Mouse (Mus musculus) hindbrain, embryonic 14.5 days (tissue): Measurements from ENCODE around the gene Prr15. TPM values are rescaled to one million over a fixed set of nuclear protein-coding genes. Genes with fewer than 3 reads are reported as not detected.

Experiments
- ATAC-seq: fragments of 200-750 bp; cut with Nextera tagmentation; 2 replicates; pipeline ENCODE4 v1.8.0; 2017; ENCODE audit warnings: moderate number of reproducible peaks, mild to moderate bottlenecking, moderate TSS enrichment, moderate library complexity; ENCODE audit not compliant: low FRiP score
- DNase-seq: peaks from one replicate; pipeline ENCODE4 v3.0.0-alpha.2; 2015; ENCODE audit warnings: low spot score
- H3K27ac ChIP-seq: fragments of 300-500 bp; sonication (generic); 2 replicates; pipeline ENCODE4 v1.5.1; 2014; ENCODE audit warnings: mild to moderate bottlenecking, moderate library complexity
- H3K27me3 ChIP-seq: fragments of 300-500 bp; sonication (generic); 2 replicates; pipeline ENCODE4 v1.6.1; 2014; ENCODE audit warnings: mild to moderate bottlenecking, low read length, mixed read lengths; ENCODE audit not compliant: control insufficient read depth, insufficient read depth
- H3K36me3 ChIP-seq: fragments of 300-500 bp; sonication (generic); replicated peaks from 2 replicates; pipeline ENCODE4 v1.6.1; 2014; ENCODE audit not compliant: control insufficient read depth, insufficient read depth
- H3K4me1 ChIP-seq: fragments of 300-500 bp; sonication (generic); replicated peaks from 2 replicates; pipeline ENCODE4 v1.6.1; 2014; ENCODE audit warnings: antibody characterized with exemption, low read length, mixed read lengths; ENCODE audit not compliant: control insufficient read depth, insufficient read depth
- H3K4me2 ChIP-seq: fragments of 300-500 bp; sonication (generic); replicated peaks from 2 replicates; pipeline ENCODE4 v1.6.1; 2014; ENCODE audit warnings: mild to moderate bottlenecking, moderate library complexity
- H3K4me3 ChIP-seq: fragments of 300-500 bp; sonication (generic); replicated peaks from 2 replicates; pipeline ENCODE4 v1.5.1; 2014; ENCODE audit warnings: mild to moderate bottlenecking, low read length
- H3K9ac ChIP-seq: fragments of 300-500 bp; sonication (generic); 2 replicates; pipeline ENCODE4 v1.6.1; 2014
- H3K9me3 ChIP-seq: fragments of 300-500 bp; sonication (generic); 2 replicates; pipeline ENCODE4 v1.6.1; 2016; ENCODE audit warnings: low read length; ENCODE audit not compliant: control insufficient read depth
- WGBS: fragments of 180-500 bp; shearing (Covaris S2); extraction: QIAGEN DNeasy Blood & Tissue Kit; methylation state at CpG from one replicate; pipeline ENCODE4 v1.1.7; 2014; 5-methylcytosine and 5-hydroxymethylcytosine counted together
- polyA plus RNA-seq: library from polyadenylated mRNA; unstranded; fragments of >200 nt; fragmentation: Nextera tagmentation; extraction: Ambion mirVana; gene quantifications from 2 replicates; pipeline ENCODE4 v1.2.1, GENCODE M21; 2014

The Prr15 gene
- polyA plus RNA-seq, 1 experiment from 2014 or later: 1.6 TPM

GRCm38 (mm10) chr6:54341133-54341532 lies 15.5 kb downstream of the Prr15 start:
- H3K9ac ChIP-seq: no peak overlapping the region
- H3K4me3 ChIP-seq: no peak overlapping the region
- ATAC-seq (no peak), DNase-seq (no peak)
- H3K4me2 ChIP-seq: no peak overlapping the region
- no peaks in the 10 kb centered on the region for H3K4me1 ChIP-seq
- no peaks in the 10 kb centered on the region for H3K27me3 ChIP-seq
- H3K36me3 ChIP-seq: no peaks in the 10 kb centered on the region
- WGBS: 96% methylated on average over 5 of the region's 5 CpGs
- H3K27ac ChIP-seq: no peak overlapping the region
- no peaks in the 10 kb centered on the region for H3K9me3 ChIP-seq

DNA sequence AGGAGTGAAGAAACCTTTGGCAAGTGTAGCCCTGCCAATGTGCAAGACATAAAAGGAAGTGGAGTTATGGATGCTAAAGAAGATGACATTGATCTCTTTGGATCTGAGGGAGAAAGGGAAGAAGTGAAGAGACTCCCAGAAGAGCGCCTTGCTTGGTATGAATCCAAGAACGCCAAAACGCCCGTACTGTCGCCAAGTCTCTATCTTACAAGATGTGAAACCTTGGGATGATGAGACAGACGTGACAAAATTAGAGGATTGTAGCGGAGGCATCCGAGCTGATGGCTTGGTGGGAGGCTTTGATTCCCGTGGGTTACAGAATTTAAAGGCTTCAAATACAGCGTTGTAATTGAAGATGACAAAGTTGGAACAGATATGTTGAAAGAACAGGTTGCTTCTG lies 16.6 kb downstream of the Prr15 start:
- 90% methylated on average over 10 of the region's 10 CpGs for WGBS
- no peaks in the 10 kb centered on the region for H3K36me3 ChIP-seq
- no peaks in the 10 kb centered on the region for H3K4me1 ChIP-seq
- no peak overlapping the region for H3K4me2 ChIP-seq
- no peak overlapping the region for H3K4me3 ChIP-seq
- no peaks in the 10 kb centered on the region for H3K9me3 ChIP-seq
- no peak overlapping the region for H3K27ac ChIP-seq
- no peak overlapping the region for H3K9ac ChIP-seq
- no peaks in the 10 kb centered on the region for H3K27me3 ChIP-seq
- ATAC-seq (no peak), DNase-seq (no peak)

DNA sequence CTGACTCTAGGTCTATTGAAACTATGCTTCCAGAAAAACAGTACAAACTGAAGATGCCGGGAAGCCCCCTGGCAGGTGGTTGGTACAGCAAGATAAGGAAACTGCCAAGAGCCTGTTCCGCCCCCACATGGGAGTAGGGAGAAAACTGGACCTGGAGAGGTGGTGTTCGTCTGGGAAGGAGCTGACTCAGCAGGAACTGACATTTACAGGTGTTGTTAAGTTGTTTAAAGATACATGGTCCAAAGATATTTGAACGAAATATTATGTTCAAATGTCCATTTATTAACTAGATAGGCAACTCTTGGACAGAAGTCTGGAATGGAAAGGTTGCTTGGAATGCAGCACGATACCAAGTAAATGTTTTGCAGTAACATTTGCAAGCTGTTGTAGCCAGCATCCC lies 26.2 kb downstream of the Prr15 start:
- H3K4me3 ChIP-seq: no peak overlapping the region
- no peaks in the 10 kb centered on the region for H3K9me3 ChIP-seq
- no peaks in the 10 kb centered on the region for H3K36me3 ChIP-seq
- no peak overlapping the region for H3K9ac ChIP-seq
- H3K4me1 ChIP-seq: no peaks in the 10 kb centered on the region
- WGBS: 88% methylated on average over 5 of the region's 5 CpGs
- H3K27ac ChIP-seq: no peak overlapping the region
- no peak overlapping the region for H3K4me2 ChIP-seq
- ATAC-seq (no peak), DNase-seq (no peak)
- H3K27me3 ChIP-seq: no peaks in the 10 kb centered on the region

- no peaks in the 10 kb centered on the region for H3K36me3 ChIP-seq
- no peak overlapping the region for H3K27ac ChIP-seq
- no peaks in the 10 kb centered on the region for H3K4me1 ChIP-seq
- no peak overlapping the region for H3K4me2 ChIP-seq
- H3K9me3 ChIP-seq: no peaks in the 10 kb centered on the region
- WGBS: 58% methylated on average over 14 of the region's 14 CpGs
- no peak for ATAC-seq
- no peaks in the 10 kb centered on the region for H3K27me3 ChIP-seq
- no peak for DNase-seq
- no peak overlapping the region for H3K9ac ChIP-seq
- H3K4me3 ChIP-seq: no peak overlapping the region
Measured at GRCm38 (mm10) chr6:54352931-54353690, 27.5 kb downstream of the Prr15 start.

DNA sequence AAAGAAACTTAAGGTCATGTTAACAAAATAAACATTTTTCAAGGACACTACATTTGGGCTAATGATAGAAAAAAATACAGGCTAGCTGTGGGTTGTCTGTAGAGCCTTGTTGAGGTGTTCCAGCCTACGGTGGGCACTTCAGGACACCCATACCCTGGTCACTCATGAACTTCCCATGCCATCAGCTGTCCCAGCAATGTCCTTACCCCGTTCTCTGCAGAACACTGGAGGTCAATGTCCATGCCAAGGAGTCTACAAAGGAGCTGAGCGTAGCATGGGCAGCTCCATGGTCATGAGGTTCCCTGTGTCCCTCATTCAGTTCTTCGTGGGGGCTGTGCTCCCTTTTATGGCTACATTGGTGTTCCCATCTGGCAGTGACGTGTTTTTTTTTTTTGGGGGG lies 28.1 kb downstream of the Prr15 start:
- H3K4me2 ChIP-seq: no peak overlapping the region
- H3K36me3 ChIP-seq: no peaks in the 10 kb centered on the region
- ATAC-seq (no peak), DNase-seq (no peak)
- no peaks in the 10 kb centered on the region for H3K27me3 ChIP-seq
- no peaks in the 10 kb centered on the region for H3K4me1 ChIP-seq
- no peak overlapping the region for H3K9ac ChIP-seq
- no peak overlapping the region for H3K4me3 ChIP-seq
- no peak overlapping the region for H3K27ac ChIP-seq
- WGBS: 92% methylated on average over 5 of the region's 5 CpGs
- no peaks in the 10 kb centered on the region for H3K9me3 ChIP-seq

DNA sequence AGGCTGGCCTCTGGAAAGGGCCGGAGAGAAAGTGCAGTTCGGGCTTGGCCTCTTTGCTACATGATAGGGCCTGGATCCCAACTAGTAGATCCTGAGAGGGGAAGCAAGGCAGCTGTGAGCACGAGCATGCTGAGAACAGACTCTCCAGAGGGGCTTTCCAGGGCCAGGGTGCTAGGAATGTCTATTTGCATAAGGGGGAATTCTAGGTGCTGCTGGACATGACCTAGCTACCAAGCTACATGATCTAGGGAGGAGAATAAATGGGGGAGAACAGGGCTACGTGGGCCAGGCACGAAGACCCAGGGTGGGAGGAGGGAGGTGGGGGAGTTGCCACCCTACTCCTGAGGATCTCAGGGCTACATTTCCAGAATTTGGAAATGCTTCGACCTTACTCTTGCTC lies 30.0 kb downstream of the Prr15 start:
- H3K4me2 ChIP-seq: no peak overlapping the region
- H3K4me3 ChIP-seq: no peak overlapping the region
- H3K9me3 ChIP-seq: no peaks in the 10 kb centered on the region
- no peak overlapping the region for H3K9ac ChIP-seq
- no peaks in the 10 kb centered on the region for H3K4me1 ChIP-seq
- H3K27ac ChIP-seq: no peak overlapping the region
- H3K36me3 ChIP-seq: no peaks in the 10 kb centered on the region
- DNase-seq: no peak
- 84% methylated on average over 6 of the region's 6 CpGs for WGBS
- no peaks in the 10 kb centered on the region for H3K27me3 ChIP-seq
- ATAC-seq: no peak

DNA sequence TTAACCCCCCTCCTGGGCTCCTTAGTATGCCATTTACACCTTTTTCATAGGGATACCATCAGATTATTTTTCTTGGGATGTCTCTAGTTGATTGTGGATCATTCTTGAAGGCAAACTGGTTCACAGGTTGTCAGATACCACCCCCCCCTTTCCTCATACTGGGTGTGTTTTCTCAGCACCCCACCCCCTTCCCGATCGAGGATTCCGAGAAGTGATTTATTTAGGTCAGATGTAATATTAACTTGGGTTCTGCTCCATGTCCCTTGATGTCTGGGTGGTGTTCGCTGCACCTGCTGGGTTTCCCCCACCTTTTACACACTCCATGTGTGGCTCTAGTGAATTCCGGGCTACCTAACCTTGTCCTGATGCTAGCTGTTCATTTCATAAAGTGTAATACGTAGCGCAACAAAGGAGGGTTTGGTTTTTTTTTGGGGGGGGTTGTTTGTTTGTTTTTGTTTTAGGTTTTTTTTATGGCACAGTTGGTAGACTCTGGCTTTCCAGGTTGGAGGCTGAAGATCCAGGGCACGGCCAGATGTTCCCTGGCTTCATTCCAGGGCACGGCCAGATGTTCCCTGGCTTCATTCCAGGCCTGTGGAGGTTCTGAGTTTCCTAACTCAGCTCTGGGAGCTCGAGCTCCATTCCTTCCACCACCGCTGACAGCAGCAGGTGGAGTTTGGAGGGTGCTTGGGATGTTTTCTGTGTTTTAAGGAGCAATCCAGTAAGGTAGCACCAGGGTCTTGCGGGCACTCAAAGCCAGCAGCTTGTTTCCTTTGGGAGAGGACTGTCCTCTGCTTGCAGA lies 37.1 kb downstream of the Prr15 start:
- ATAC-seq: no peak
- H3K9me3 ChIP-seq: no peaks in the 10 kb centered on the region
- H3K27me3 ChIP-seq: no peaks in the 10 kb centered on the region
- H3K4me1 ChIP-seq: no peaks in the 10 kb centered on the region
- no peak overlapping the region for H3K4me2 ChIP-seq
- no peak overlapping the region for H3K9ac ChIP-seq
- no peak overlapping the region for H3K27ac ChIP-seq
- H3K36me3 ChIP-seq: no peaks in the 10 kb centered on the region
- no peak overlapping the region for H3K4me3 ChIP-seq
- DNase-seq: no peak
- 88% methylated on average over 12 of the region's 12 CpGs for WGBS

DNA sequence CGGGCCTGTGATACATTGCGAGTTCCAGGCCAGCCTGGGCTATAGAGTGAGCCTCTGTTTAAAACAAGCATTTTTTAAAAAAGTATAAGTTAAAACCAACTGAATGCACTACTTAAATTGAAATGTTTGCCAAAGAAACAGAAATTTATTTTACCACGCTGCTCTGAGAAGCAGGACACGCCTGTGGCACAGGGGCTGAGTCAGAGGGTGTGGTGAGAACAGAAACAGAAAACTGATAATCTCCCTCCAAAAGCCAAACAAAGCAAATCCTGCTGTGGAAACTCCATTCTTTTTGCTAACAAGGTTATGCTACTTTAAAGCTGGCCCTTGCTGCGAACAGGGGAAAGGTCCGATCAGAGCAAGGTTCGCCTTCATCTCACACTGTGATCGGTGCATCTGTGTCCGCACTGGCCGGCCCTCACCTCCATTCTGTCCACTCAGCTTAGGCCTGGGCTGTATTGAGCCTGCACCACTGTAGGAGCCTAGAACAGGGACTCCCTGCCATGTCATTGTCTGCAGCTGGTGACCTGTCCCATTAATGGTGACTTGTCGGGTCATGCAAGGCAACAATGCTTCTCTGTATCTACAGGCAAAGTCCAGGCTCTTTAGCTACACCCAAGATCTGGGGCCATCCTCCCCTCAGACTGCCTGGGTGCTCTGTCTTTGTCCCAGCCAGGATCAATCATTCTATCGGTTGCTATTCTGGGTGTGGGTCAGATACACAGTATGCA lies 38.9 kb downstream of the Prr15 start:
- DNase-seq (no peak), ATAC-seq (no peak)
- Histone ChIP-seq H3K4me2 (no peak overlapping the region), H3K9ac (no peak overlapping the region), H3K4me1 (no peaks in the 10 kb centered on the region), H3K27me3 (no peaks in the 10 kb centered on the region), H3K36me3 (no peaks in the 10 kb centered on the region), H3K27ac (no peak overlapping the region), H3K9me3 (no peaks in the 10 kb centered on the region), H3K4me3 (no peak overlapping the region)
- WGBS: 51% methylated on average over 12 of the region's 12 CpGs

GRCm38 (mm10) chr6:54366607-54367006 lies 41.0 kb downstream of the Prr15 start:
- H3K27me3 ChIP-seq: no peaks in the 10 kb centered on the region
- 79% methylated on average over 5 of the region's 5 CpGs for WGBS

More at GRCm38 (mm10) chr6:54366607-54367006, 41.0 kb downstream of the Prr15 start:
- Histone ChIP-seq H3K4me3 (no peak overlapping the region), H3K27ac (no peak overlapping the region), H3K36me3 (no peaks in the 10 kb centered on the region), H3K4me2 (no peak overlapping the region), H3K9me3 (no peaks in the 10 kb centered on the region), H3K9ac (no peak overlapping the region), H3K4me1 (no peaks in the 10 kb centered on the region)
- no peak for DNase-seq
- no peak for ATAC-seq
